Mouse (Mus musculus) liver, embryonic 11.5 days (tissue): ENCODE measurements around the gene Vsir. TPM values are rescaled to one million over a fixed set of nuclear protein-coding genes. Genes with fewer than 3 reads are reported as not detected.

Experiments
- ATAC-seq: fragments of 200-750 bp; cut with Nextera tagmentation; replicated peaks from 2 replicates; pipeline ENCODE4 v1.8.0; 2017; ENCODE audit warnings: moderate number of reproducible peaks, mild to moderate bottlenecking, moderate TSS enrichment, moderate library complexity; ENCODE audit not compliant: low FRiP score
- DNase-seq: peaks from one replicate; pipeline ENCODE4 v3.0.0-alpha.2; 2017; ENCODE audit warnings: low spot score
- H3K27ac ChIP-seq: fragments of 300-500 bp; sonication (generic); 2 replicates; pipeline ENCODE4 v1.5.1; 2014; ENCODE audit warnings: mild to moderate bottlenecking, low read depth, low read length, control low read depth
- H3K27me3 ChIP-seq: fragments of 300-500 bp; sonication (generic); replicated peaks from 2 replicates; pipeline ENCODE4 v1.6.1; 2014; ENCODE audit warnings: low read length, mixed read lengths; ENCODE audit not compliant: control insufficient read depth, insufficient read depth
- H3K36me3 ChIP-seq: fragments of 300-500 bp; sonication (generic); 2 replicates; pipeline ENCODE4 v1.6.1; 2014; ENCODE audit warnings: mild to moderate bottlenecking, low read length, moderate library complexity, mixed read lengths; ENCODE audit not compliant: control insufficient read depth, insufficient read depth
- H3K4me1 ChIP-seq: fragments of 300-500 bp; sonication (generic); replicated peaks from 2 replicates; pipeline ENCODE4 v1.6.1; 2014; ENCODE audit warnings: low read length, mixed read lengths; ENCODE audit not compliant: control insufficient read depth, insufficient read depth
- H3K4me2 ChIP-seq: fragments of 300-500 bp; sonication (generic); 2 replicates; pipeline ENCODE4 v1.6.1; 2014; ENCODE audit warnings: mild to moderate bottlenecking, control low read depth, moderate library complexity
- H3K4me3 ChIP-seq: fragments of 300-500 bp; sonication (generic); 2 replicates; pipeline ENCODE4 v1.5.1; 2014; ENCODE audit warnings: low read depth, low read length, control low read depth
- H3K9ac ChIP-seq: fragments of 300-500 bp; sonication (generic); 2 replicates; pipeline ENCODE4 v1.6.1; 2014; ENCODE audit warnings: low read depth, low read length, control low read depth
- H3K9me3 ChIP-seq: fragments of 300-500 bp; sonication (generic); 2 replicates; pipeline ENCODE4 v1.6.1; 2016; ENCODE audit warnings: low read length, inconsistent platforms, mixed read lengths; ENCODE audit not compliant: control insufficient read depth
- WGBS: fragments of 180-500 bp; shearing (Covaris S2); extraction: QIAGEN DNeasy Blood & Tissue Kit; methylation state at CpG from one replicate; pipeline ENCODE4 v1.1.7; 2014; 5-methylcytosine and 5-hydroxymethylcytosine counted together
- polyA plus RNA-seq: library from polyadenylated mRNA; unstranded; fragments of >200 nt; fragmentation: Nextera tagmentation; extraction: Ambion mirVana; gene quantifications from 2 replicates; pipeline ENCODE4 v1.2.1, GENCODE M21; 2014

Vsir gene
- polyA plus RNA-seq, 1 experiment from 2014 or later, result 5.4 TPM

GRCm38 (mm10) chr10:60419624-60420023, 73.0 kb downstream of the Vsir start:
- WGBS, result 20% methylated on average over 4 of the region's 4 CpGs
- Histone ChIP-seq H3K36me3 (no peaks in the 10 kb centered on the region), H3K4me2 (no peak overlapping the region), H3K9ac (no peak overlapping the region), H3K27ac (no peak overlapping the region), H3K4me3 (no peak overlapping the region), H3K9me3 (no peaks in the 10 kb centered on the region), H3K27me3 (0 out of 2 replicates have a peak, but pooled peaks cover 2% of the 10 kb centered on the region), H3K4me1 (no peaks in the 10 kb centered on the region)
- no peak for DNase-seq
- no peak for ATAC-seq

Other genes starting within 250 kb of the Vsir start
- gene Spock2, start 240.6 kb upstream of the Vsir start, polyA plus RNA-seq, result 0.44 and 0.52 TPM in 2 replicates
- gene Chst3, start 127.6 kb upstream of the Vsir start, polyA plus RNA-seq, result 0.48 and 0.60 TPM in 2 replicates
- gene Psap, start 69.2 kb upstream of the Vsir start, polyA plus RNA-seq, result 57.0 and 59.8 TPM in 2 replicates
- gene Gm17455, start 52.9 kb downstream of the Vsir start, polyA plus RNA-seq, result 0.44 TPM in 2 replicates